Mouse (Mus musculus) brain, adult 10 weeks (tissue): ENCODE measurements around the gene Tubgcp6. TPM values are rescaled to one million over a fixed set of nuclear protein-coding genes. Genes with fewer than 3 reads are reported as not detected.

ENCODE experiments used
- polyA plus RNA-seq: library from polyadenylated mRNA; stranded (reverse); fragments of 350-450 nt; fragmentation: Illumina TruSeq; extraction: RNeasy Lipid Tissue Mini Kit (QIAGEN cat#74804); gene quantifications from one replicate; pipeline ENCODE4 v1.2.3, GENCODE M21; 2015; ENCODE audit warnings: low read depth, low replicate concordance

Gene Tubgcp6
- 19.0 TPM for polyA plus RNA-seq

DNA sequence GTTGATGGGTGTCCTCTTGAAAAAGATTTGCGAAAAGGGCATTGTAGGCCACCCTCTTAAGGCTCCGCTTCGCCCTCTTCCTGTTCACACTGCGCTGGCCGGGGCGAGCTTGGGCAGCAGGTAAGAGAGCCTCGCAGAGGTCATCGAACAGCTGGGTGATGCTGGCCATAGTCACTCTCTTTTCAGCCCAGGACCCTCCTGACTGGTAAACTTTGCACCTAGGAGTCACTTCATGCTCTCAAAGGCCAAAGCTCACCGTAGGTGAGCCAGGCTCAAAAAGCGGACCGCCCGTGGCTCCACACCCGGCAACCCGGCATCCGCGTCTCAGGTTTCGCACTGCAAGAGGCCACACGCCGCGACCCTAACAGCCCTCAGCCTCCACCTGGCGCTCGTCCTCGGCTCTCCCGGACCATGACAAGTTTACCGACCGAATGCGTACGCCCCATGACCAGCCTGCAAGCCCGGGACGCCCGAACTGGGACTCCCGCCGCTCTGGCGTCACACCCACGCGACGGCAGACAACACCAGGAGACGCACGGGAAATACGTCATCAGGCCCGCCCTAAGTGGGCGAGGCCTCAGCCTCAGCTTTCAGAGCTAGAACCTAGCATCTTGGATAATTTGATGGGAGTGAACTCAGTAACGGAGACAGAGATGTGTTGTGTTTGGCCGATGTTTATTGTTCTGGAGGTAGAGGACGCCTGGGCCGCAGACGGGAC is at the start of gene Tubgcp6:
Gene Tubgcp6, minus strand, starts transcription at position 464 of the 718 bp plus-strand sequence.

DNA sequence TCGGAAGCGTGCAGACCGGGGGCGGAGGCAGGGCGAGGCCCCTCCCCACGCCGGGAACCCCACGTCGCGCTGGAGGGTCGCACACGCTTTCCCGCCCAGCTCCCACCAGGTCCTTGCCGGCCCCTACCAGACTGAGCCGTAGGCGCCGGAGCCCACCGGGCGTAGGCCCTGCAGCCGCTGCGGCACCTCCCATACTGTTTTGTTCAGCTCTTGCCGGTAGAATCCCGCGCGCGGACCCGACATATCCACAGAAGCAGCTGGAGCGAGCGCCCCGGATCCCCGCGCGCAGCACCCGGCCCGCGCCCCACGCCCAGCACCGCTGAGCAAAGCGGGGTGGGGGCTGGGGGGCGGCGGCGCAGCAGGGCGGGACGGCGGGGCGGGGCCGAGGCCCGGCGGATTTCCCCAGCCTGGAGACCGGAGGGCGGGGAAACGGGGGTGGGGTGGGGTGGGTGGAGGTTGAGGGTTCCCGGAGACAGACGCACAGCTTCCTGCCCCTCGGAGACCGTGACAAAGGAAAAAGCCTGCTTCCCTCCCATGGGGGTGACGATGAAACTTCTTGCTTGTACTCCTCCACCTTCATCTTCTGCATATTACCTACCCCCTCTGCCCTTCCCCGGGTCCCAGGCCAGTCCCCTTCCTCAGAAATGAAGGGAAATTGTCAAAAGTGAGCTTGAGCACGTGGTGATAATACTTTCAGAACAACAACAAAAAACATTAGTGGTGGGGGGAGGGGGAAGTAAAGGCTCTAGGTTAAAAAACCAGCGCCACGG is 26.5 kb upstream of the Tubgcp6 start, which contains the start of gene Mapk11:
Gene Mapk11, minus strand, starts transcription at position 358 of the 770 bp plus-strand sequence.

GRCm38 (mm10) chr15:89140659-89141252 is 17.8 kb upstream of the Tubgcp6 start, which contains the start of gene Mapk12:
Gene Mapk12, minus strand, starts transcription at chr15:89140703.

GRCm38 (mm10) chr15:89128382-89129350 is 5.8 kb upstream of the Tubgcp6 start, which contains the start of gene Hdac10:
Gene Hdac10, minus strand, starts transcription at chr15:89128700.

DNA sequence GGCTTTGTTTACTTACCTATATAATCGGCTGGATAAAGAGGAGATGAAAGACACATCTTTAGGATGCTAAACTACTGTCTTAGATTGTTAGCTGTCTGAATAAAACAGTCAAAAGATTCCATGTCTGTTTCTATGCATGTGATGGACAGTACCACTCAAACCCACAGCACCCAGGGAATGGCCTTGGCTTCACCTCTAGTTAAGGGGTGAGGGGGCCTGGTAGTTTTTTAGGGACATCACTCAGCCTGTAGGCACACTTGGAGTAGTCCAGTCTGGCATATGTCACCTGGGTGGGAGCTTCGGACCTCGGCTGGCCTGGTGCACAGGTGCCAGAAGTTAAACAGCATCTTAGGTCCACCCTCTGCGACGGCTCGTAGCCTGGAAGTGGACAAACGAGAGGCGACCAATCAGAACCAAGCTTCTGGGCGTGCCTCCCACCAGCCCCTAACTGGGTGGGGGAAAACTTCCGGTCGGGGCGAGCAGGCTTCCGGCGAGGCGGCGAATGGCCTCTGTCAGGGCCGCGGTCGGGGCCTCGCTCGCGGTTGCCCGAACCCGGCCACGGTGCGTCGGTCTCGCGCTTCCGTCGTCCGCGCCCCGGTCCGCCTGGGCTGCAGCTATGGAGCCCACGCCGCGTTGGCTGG is 34.2 kb downstream of the Tubgcp6 start, which contains the start of gene Selenoo:
Gene Selenoo, plus strand, starts transcription at position 478 of the 641 bp plus-strand sequence.

DNA sequence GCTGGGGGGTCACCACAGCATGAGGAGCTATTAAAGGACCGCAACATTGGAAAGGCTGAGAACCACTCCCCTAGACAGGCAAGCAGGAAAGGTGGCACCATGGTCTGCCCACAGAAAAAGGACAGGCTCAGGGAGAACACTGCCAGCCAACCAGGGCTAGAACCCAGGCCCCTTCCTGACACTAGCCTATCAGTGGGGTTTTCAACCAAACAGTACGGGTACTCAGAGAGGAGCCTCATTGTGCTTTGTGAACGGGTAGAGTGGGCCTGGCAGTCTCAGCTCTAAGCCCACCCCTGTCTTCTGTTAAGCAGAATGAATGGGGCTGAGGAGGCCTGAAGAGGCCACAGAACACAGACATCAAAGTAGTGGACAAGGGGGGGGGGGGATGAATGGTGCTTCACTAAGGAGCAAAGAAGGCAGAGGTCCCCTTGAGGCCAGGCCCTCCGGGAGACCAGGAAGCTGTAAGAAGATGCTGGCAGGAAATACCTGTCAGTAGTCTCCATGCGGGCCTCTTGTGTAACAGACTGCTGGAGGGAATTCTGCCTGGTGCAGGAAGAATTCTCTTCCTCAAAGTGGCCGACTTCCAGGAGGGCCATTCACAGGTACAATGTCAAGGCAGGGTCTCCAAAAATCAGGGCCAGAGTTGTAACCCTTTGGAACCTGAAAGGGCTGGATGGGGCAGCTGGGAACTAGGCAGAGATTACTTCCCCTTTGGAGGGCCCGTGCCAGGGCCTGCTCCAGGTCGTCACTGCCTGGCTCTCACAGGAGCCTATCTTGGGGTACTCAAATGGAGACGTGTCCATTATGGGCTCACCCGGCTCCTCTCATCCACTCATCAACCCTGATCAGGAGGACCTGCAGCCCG is 48.1 kb downstream of the Tubgcp6 start, which contains the start of gene Trabd:
Gene Trabd, plus strand, starts transcription at position 512 of the 865 bp plus-strand sequence.

GRCm38 (mm10) chr15:89059161-89059931 is 63.6 kb downstream of the Tubgcp6 start, which contains the start of gene Panx2:
Gene Panx2, plus strand, starts transcription at chr15:89059734.

Other genes with a start within 250 kb of the Tubgcp6 start
- gene Ttll8, start 168.7 kb downstream of the Tubgcp6 start, polyA plus RNA-seq: 0.76 TPM
- gene Mlc1, start 144.1 kb downstream of the Tubgcp6 start, polyA plus RNA-seq: 156 TPM
- gene Mov10l1, start 140.2 kb downstream of the Tubgcp6 start, polyA plus RNA-seq: not detected
- 94.0 TPM for gene Panx2, start 63.4 kb downstream of the Tubgcp6 start, polyA plus RNA-seq
- gene Trabd, start 48.0 kb downstream of the Tubgcp6 start, polyA plus RNA-seq: 19.8 TPM
- 27.4 TPM for gene Selenoo, start 34.0 kb downstream of the Tubgcp6 start, polyA plus RNA-seq
- 12.4 TPM for gene Hdac10, start 5.6 kb upstream of the Tubgcp6 start, polyA plus RNA-seq
- gene Mapk12, start 17.6 kb upstream of the Tubgcp6 start, polyA plus RNA-seq: 12.5 TPM
- 51.9 TPM for gene Mapk11, start 26.5 kb upstream of the Tubgcp6 start, polyA plus RNA-seq
- gene Plxnb2, start 57.7 kb upstream of the Tubgcp6 start, polyA plus RNA-seq: 36.2 TPM
- 51.1 TPM for gene Dennd6b, start 73.4 kb upstream of the Tubgcp6 start, polyA plus RNA-seq
- 78.9 TPM for gene Ppp6r2, start 88.4 kb upstream of the Tubgcp6 start, polyA plus RNA-seq
- gene Sbf1, start 192.2 kb upstream of the Tubgcp6 start, polyA plus RNA-seq: 124 TPM
- gene Adm2, start 199.6 kb upstream of the Tubgcp6 start, polyA plus RNA-seq: not detected
- gene Miox, start 211.3 kb upstream of the Tubgcp6 start, polyA plus RNA-seq: not detected
- 11.3 TPM for gene Lmf2, start 232.5 kb upstream of the Tubgcp6 start, polyA plus RNA-seq
- 80.4 TPM for gene Ncaph2, start 232.6 kb upstream of the Tubgcp6 start, polyA plus RNA-seq